Mouse (Mus musculus): ENCODE measurements around the gene Rpl23. TPM values are rescaled to one million over a fixed set of nuclear protein-coding genes. Genes with fewer than 3 reads are reported as not detected.

Gene Rpl23
- polyA plus RNA-seq, 1 experiment from 2014 or later = 428 TPM

- 93% methylated on average over 8 of the region's 8 CpGs for WGBS
- ATAC-seq (ENCODE audit: low FRiP score, low TSS enrichment) = no peak
- H3K36me3 ChIP-seq (ENCODE audit: insufficient read depth, low read length) = peaks cover 80% of the 10 kb centered on the region
- no peaks in the 10 kb centered on the region for H3K9me3 ChIP-seq (ENCODE audit: low read length)
- no peaks in the 10 kb centered on the region for H3K4me1 ChIP-seq (ENCODE audit: insufficient read depth, low read length)
- H3K4me3 ChIP-seq (ENCODE audit: low read length) = no peak overlapping the region
- no peaks in the 10 kb centered on the region for H3K27me3 ChIP-seq (ENCODE audit: insufficient read depth, low read length)
- no peak overlapping the region for H3K4me2 ChIP-seq (replicated peaks; ENCODE audit: low read depth, low read length)
- H3K27ac ChIP-seq (ENCODE audit: low read length) = no peak overlapping the region
- no peak overlapping the region for H3K9ac ChIP-seq (replicated peaks; ENCODE audit: low read length)
Measured at GRCm38 (mm10) chr11:97753277-97753676, 29.0 kb downstream of the Rpl23 start.

- Histone ChIP-seq H3K4me1 (ENCODE audit: insufficient read depth, low read length) (peaks cover 5% of the 10 kb centered on the region), H3K4me2 (replicated peaks; ENCODE audit: low read depth, low read length) (no peak overlapping the region), H3K27me3 (ENCODE audit: insufficient read depth, low read length) (no peaks in the 10 kb centered on the region), H3K9ac (replicated peaks; ENCODE audit: low read length) (no peak overlapping the region), H3K4me3 (ENCODE audit: low read length) (no peak overlapping the region), H3K9me3 (ENCODE audit: low read length) (no peaks in the 10 kb centered on the region), H3K27ac (ENCODE audit: low read length) (no peak overlapping the region), H3K36me3 (ENCODE audit: insufficient read depth, low read length) (peaks cover 58% of the 10 kb centered on the region)
- 89% methylated on average over 5 of the region's 5 CpGs for WGBS
- no peak for ATAC-seq (ENCODE audit: low FRiP score, low TSS enrichment)
Measured at GRCm38 (mm10) chr11:97748496-97748895, 33.7 kb downstream of the Rpl23 start.

GRCm38 (mm10) chr11:97747773-97748172 is 34.5 kb downstream of the Rpl23 start:
- peaks cover 50% of the 10 kb centered on the region for H3K36me3 ChIP-seq (ENCODE audit: insufficient read depth, low read length)
- 91% methylated on average over 8 of the region's 8 CpGs for WGBS

GRCm38 (mm10) chr11:97745331-97745721 is 36.9 kb downstream of the Rpl23 start:
- peak overlapping the region; percentile 55 for H3K4me2 ChIP-seq (replicated peaks; ENCODE audit: low read depth, low read length)
- no peaks in the 10 kb centered on the region for H3K9me3 ChIP-seq (ENCODE audit: low read length)
- peak overlapping the region; percentile 64 for H3K4me3 ChIP-seq (ENCODE audit: low read length)
- 10% methylated on average over 13 of the region's 13 CpGs for WGBS
- H3K4me1 ChIP-seq (ENCODE audit: insufficient read depth, low read length) = peaks cover 24% of the 10 kb centered on the region
- H3K27ac ChIP-seq (ENCODE audit: low read length) = no peak overlapping the region
- H3K36me3 ChIP-seq (ENCODE audit: insufficient read depth, low read length) = peaks cover 30% of the 10 kb centered on the region; the same call in 1 of the 2 replicates
- ATAC-seq (ENCODE audit: low FRiP score, low TSS enrichment) = 0 out of 2 replicates have a peak, but pooled peaks have one; percentile 11
- no peaks in the 10 kb centered on the region for H3K27me3 ChIP-seq (ENCODE audit: insufficient read depth, low read length)
- H3K9ac ChIP-seq (replicated peaks; ENCODE audit: low read length) = no peak overlapping the region

More at GRCm38 (mm10) chr11:97747773-97748172, 34.5 kb downstream of the Rpl23 start:
- H3K27me3 ChIP-seq (ENCODE audit: insufficient read depth, low read length) = no peaks in the 10 kb centered on the region
- no peak overlapping the region for H3K4me3 ChIP-seq (ENCODE audit: low read length)
- no peak overlapping the region for H3K4me2 ChIP-seq (replicated peaks; ENCODE audit: low read depth, low read length)
- H3K27ac ChIP-seq (ENCODE audit: low read length) = no peak overlapping the region
- no peak overlapping the region for H3K9ac ChIP-seq (replicated peaks; ENCODE audit: low read length)
- ATAC-seq (ENCODE audit: low FRiP score, low TSS enrichment) = no peak
- peaks cover 12% of the 10 kb centered on the region for H3K4me1 ChIP-seq (ENCODE audit: insufficient read depth, low read length)
- no peaks in the 10 kb centered on the region for H3K9me3 ChIP-seq (ENCODE audit: low read length)

GRCm38 (mm10) chr11:97744718-97745330 is 37.4 kb downstream of the Rpl23 start:
- Histone ChIP-seq H3K4me1 (ENCODE audit: insufficient read depth, low read length) (peaks cover 29% of the 10 kb centered on the region), H3K36me3 (ENCODE audit: insufficient read depth, low read length) (peaks cover 25% of the 10 kb centered on the region; the same call in 1 of the 2 replicates), H3K9ac (replicated peaks; ENCODE audit: low read length) (peak overlapping the region; percentile 88), H3K4me2 (replicated peaks; ENCODE audit: low read depth, low read length) (peak overlapping the region; percentile 87), H3K27me3 (ENCODE audit: insufficient read depth, low read length) (no peaks in the 10 kb centered on the region), H3K9me3 (ENCODE audit: low read length) (no peaks in the 10 kb centered on the region), H3K27ac (ENCODE audit: low read length) (peak overlapping the region; percentile 96), H3K4me3 (ENCODE audit: low read length) (peak overlapping the region; percentile 64)
- 0% methylated on average over 46 of the region's 57 CpGs for WGBS
- ATAC-seq (ENCODE audit: low FRiP score, low TSS enrichment) = peak; percentile 96

- peak within 1 kb of the TSS; percentile 96 for H3K27ac ChIP-seq (ENCODE audit: low read length)
- peak within 1 kb of the TSS; percentile 88 for H3K9ac ChIP-seq (replicated peaks; ENCODE audit: low read length)
- peaks cover 34% of the 10 kb centered on the region for H3K4me1 ChIP-seq (ENCODE audit: insufficient read depth, low read length)
- H3K4me2 ChIP-seq (replicated peaks; ENCODE audit: low read depth, low read length) = peak within 1 kb of the TSS; percentile 87
- ATAC-seq (ENCODE audit: low FRiP score, low TSS enrichment) = peak; percentile 30; the same call in 1 of the 2 replicates
- H3K9me3 ChIP-seq (ENCODE audit: low read length) = no peaks in the 10 kb centered on the region
- H3K36me3 ChIP-seq (ENCODE audit: insufficient read depth, low read length) = peaks cover 21% of the 10 kb centered on the region; the same call in 1 of the 2 replicates
- H3K27me3 ChIP-seq (ENCODE audit: insufficient read depth, low read length) = no peaks in the 10 kb centered on the region
- H3K4me3 ChIP-seq (ENCODE audit: low read length) = peak within 1 kb of the TSS; percentile 64
- WGBS = under 1% methylated on average over 60 of the region's 63 CpGs
Measured at GRCm38 (mm10) chr11:97744063-97744717, 38.0 kb downstream of the Rpl23 start, which contains the start of gene Pip4k2b. Pip4k2b (minus strand) TSS chr11:97744704.

GRCm38 (mm10) chr11:97743423-97743822 is 38.8 kb downstream of the Rpl23 start:
- ATAC-seq (ENCODE audit: low FRiP score, low TSS enrichment) = no peak

GRCm38 (mm10) chr11:97742591-97742990 is 39.6 kb downstream of the Rpl23 start:
- Histone ChIP-seq H3K9ac (replicated peaks; ENCODE audit: low read length) (peak overlapping the region; percentile 88; the same call in 1 of the 2 replicates), H3K27ac (ENCODE audit: low read length) (no peak overlapping the region), H3K4me3 (ENCODE audit: low read length) (no peak overlapping the region), H3K9me3 (ENCODE audit: low read length) (no peaks in the 10 kb centered on the region), H3K36me3 (ENCODE audit: insufficient read depth, low read length) (peaks cover 7% of the 10 kb centered on the region; the same call in 1 of the 2 replicates), H3K4me2 (replicated peaks; ENCODE audit: low read depth, low read length) (peak overlapping the region; percentile 87), H3K4me1 (ENCODE audit: insufficient read depth, low read length) (peaks cover 37% of the 10 kb centered on the region), H3K27me3 (ENCODE audit: insufficient read depth, low read length) (no peaks in the 10 kb centered on the region)
- 77% methylated on average over 9 of the region's 9 CpGs for WGBS
- ATAC-seq (ENCODE audit: low FRiP score, low TSS enrichment) = no peak

More at GRCm38 (mm10) chr11:97743423-97743822, 38.8 kb downstream of the Rpl23 start:
- WGBS = 22% methylated on average over 9 of the region's 9 CpGs
- H3K27me3 ChIP-seq (ENCODE audit: insufficient read depth, low read length) = no peaks in the 10 kb centered on the region
- H3K27ac ChIP-seq (ENCODE audit: low read length) = peak overlapping the region; percentile 77; the same call in 1 of the 2 replicates
- peaks cover 16% of the 10 kb centered on the region; the same call in 1 of the 2 replicates for H3K36me3 ChIP-seq (ENCODE audit: insufficient read depth, low read length)
- H3K4me2 ChIP-seq (replicated peaks; ENCODE audit: low read depth, low read length) = peak overlapping the region; percentile 87
- peak overlapping the region; percentile 64 for H3K4me3 ChIP-seq (ENCODE audit: low read length)
- H3K9ac ChIP-seq (replicated peaks; ENCODE audit: low read length) = peak overlapping the region; percentile 88
- peaks cover 34% of the 10 kb centered on the region for H3K4me1 ChIP-seq (ENCODE audit: insufficient read depth, low read length)
- no peaks in the 10 kb centered on the region for H3K9me3 ChIP-seq (ENCODE audit: low read length)

- no peak for ATAC-seq (ENCODE audit: low FRiP score, low TSS enrichment)
- peaks cover 38% of the 10 kb centered on the region for H3K4me1 ChIP-seq (ENCODE audit: insufficient read depth, low read length)
- H3K27me3 ChIP-seq (ENCODE audit: insufficient read depth, low read length) = no peaks in the 10 kb centered on the region
- H3K4me2 ChIP-seq (replicated peaks; ENCODE audit: low read depth, low read length) = no peak overlapping the region
- WGBS = 88% methylated on average over 5 of the region's 5 CpGs
- no peaks in the 10 kb centered on the region for H3K9me3 ChIP-seq (ENCODE audit: low read length)
- H3K27ac ChIP-seq (ENCODE audit: low read length) = no peak overlapping the region
- H3K4me3 ChIP-seq (ENCODE audit: low read length) = no peak overlapping the region
- no peak overlapping the region for H3K9ac ChIP-seq (replicated peaks; ENCODE audit: low read length)
- peaks cover 6% of the 10 kb centered on the region; the same call in 1 of the 2 replicates for H3K36me3 ChIP-seq (ENCODE audit: insufficient read depth, low read length)
Measured at GRCm38 (mm10) chr11:97742157-97742556, 40.1 kb downstream of the Rpl23 start.

All from kidney, embryonic 16.5 days (tissue).